In genomic region chr3:68764336-68764735, GRCm38 (mm10) we compare ENCODE assay signal across 17 mouse cellular contexts.
DNase-seq lines count a peak whose midpoint lies in the region; ATAC-seq and TF ChIP-seq lines count a peak whose summit lies in the region.
"Had no signal": no experiment of that assay in that cellular context is flagged by ENCODE, and none has a peak within 500 bp of the region (broad histone marks: within the 10 kb centered on the region; RNA-seq: fewer than 3 reads in every experiment).

No protein-coding gene starts in this region.

- no peak overlapping the region for H3K9ac ChIP-seq in heart, embryonic 13.5 days
- H3K9ac ChIP-seq in heart, postnatal 0 days (replicated peaks; ENCODE audit: low read depth, low read length), result no peak overlapping the region
- H3K9ac ChIP-seq in intestine, embryonic 15.5 days, result no peak overlapping the region
- H3K9ac ChIP-seq: hindbrain, embryonic 14.5 days had no signal

- TF ChIP-seq EP300 in heart, postnatal 0 days (IDR thresholded peaks at IDR 0.05; ENCODE audit: low read depth), result no peak

- no peaks in the 10 kb centered on the region for H3K36me3 ChIP-seq in heart, embryonic 13.5 days
- H3K36me3 ChIP-seq in heart, postnatal 0 days (replicated peaks; ENCODE audit: control insufficient read depth, insufficient read depth, low read length), result no peaks in the 10 kb centered on the region
- no peaks in the 10 kb centered on the region for H3K36me3 ChIP-seq in intestine, embryonic 15.5 days
- H3K36me3 ChIP-seq: embryonic facial prominence, embryonic 10.5 days; G1E; hindbrain, embryonic 10.5 days had no signal

- no peak for ATAC-seq in heart, embryonic 13.5 days (ENCODE audit: extremely low read depth, insufficient number of reproducible peaks, low FRiP score, low TSS enrichment)
- no peak for ATAC-seq in heart, postnatal 0 days (ENCODE audit: insufficient read depth, low read depth)
- ATAC-seq in intestine, embryonic 15.5 days, result no peak
- ATAC-seq: CD4-positive, CD25-positive, alpha-beta regulatory T cell, adult 4 months; forebrain, embryonic 16.5 days; intestine, postnatal 0 days had no signal

- no peak for DNase-seq in heart, adult 8-10 months (ENCODE audit: low spot score)
- no peak for DNase-seq in heart, postnatal 0 days (ENCODE audit: low spot score)
- DNase-seq in heart, adult 18-20 months, result no peak
- peak; percentile 30 for DNase-seq in adipocyte (ENCODE audit: low spot score)
- no peak for DNase-seq in frontal cortex, postnatal 36 days (ENCODE audit: low spot score in 2 of 2)
- DNase-seq: B cell, adult 2 months; cerebellum, adult 2 months had no signal

- WGBS in heart, embryonic 13.5 days, result 54% methylated on average over 4 of the region's 4 CpGs
- WGBS in heart, postnatal 0 days, result 58% methylated on average over 3 of the region's 4 CpGs
- 89% methylated on average over 4 of the region's 4 CpGs for WGBS in intestine, embryonic 15.5 days

- H3K27me3 ChIP-seq in heart, embryonic 13.5 days (replicated peaks), result no peaks in the 10 kb centered on the region
- no peaks in the 10 kb centered on the region for H3K27me3 ChIP-seq in heart, postnatal 0 days (ENCODE audit: control insufficient read depth, insufficient read depth, low read length)
- no peaks in the 10 kb centered on the region for H3K27me3 ChIP-seq in intestine, embryonic 15.5 days (replicated peaks)

- no peak overlapping the region for H3K4me3 ChIP-seq in heart, embryonic 13.5 days
- H3K4me3 ChIP-seq in heart, postnatal 0 days (ENCODE audit: low read depth, low read length), result no peak overlapping the region
- H3K4me3 ChIP-seq in intestine, embryonic 15.5 days (replicated peaks), result no peak overlapping the region
- H3K4me3 ChIP-seq: embryonic facial prominence, embryonic 10.5 days; erythroblast, embryonic 14.5 days; hindbrain, embryonic 10.5 days had no signal

- peaks cover 72% of the 10 kb centered on the region for H3K4me1 ChIP-seq in heart, embryonic 13.5 days
- peaks cover 31% of the 10 kb centered on the region for H3K4me1 ChIP-seq in heart, postnatal 0 days (ENCODE audit: control insufficient read depth, insufficient read depth)
- peaks cover 10% of the 10 kb centered on the region for H3K4me1 ChIP-seq in intestine, embryonic 15.5 days (replicated peaks)

- peak overlapping the region; percentile 75 for H3K27ac ChIP-seq in heart, embryonic 13.5 days (replicated peaks)
- H3K27ac ChIP-seq in heart, postnatal 0 days (ENCODE audit: low read depth), result peak overlapping the region; percentile 68; the same call in 1 of the 2 replicates
- no peak overlapping the region for H3K27ac ChIP-seq in intestine, embryonic 15.5 days
- H3K27ac ChIP-seq: embryonic facial prominence, embryonic 10.5 days; hindbrain, embryonic 10.5 days; hindbrain, embryonic 14.5 days had no signal

- H3K9me3 ChIP-seq in heart, embryonic 13.5 days, result no peaks in the 10 kb centered on the region
- no peaks in the 10 kb centered on the region for H3K9me3 ChIP-seq in heart, postnatal 0 days (replicated peaks; ENCODE audit: control insufficient read depth, low read length)
- no peaks in the 10 kb centered on the region for H3K9me3 ChIP-seq in intestine, embryonic 15.5 days
- H3K9me3 ChIP-seq: embryonic facial prominence, embryonic 10.5 days; G1E; hindbrain, embryonic 10.5 days had no signal

- peak overlapping the region; percentile 17; the same call in 1 of the 2 replicates for H3K4me2 ChIP-seq in heart, embryonic 13.5 days
- no peak overlapping the region for H3K4me2 ChIP-seq in heart, postnatal 0 days (ENCODE audit: low read depth, low read length)
- H3K4me2 ChIP-seq in intestine, embryonic 15.5 days (replicated peaks), result no peak overlapping the region
- H3K4me2 ChIP-seq: hindbrain, embryonic 14.5 days had no signal

- TF ChIP-seq CTCF in heart, postnatal 0 days (IDR thresholded peaks at IDR 0.05; ENCODE audit: low read depth), result no peak
